Mouse (Mus musculus) stomach, embryonic 16.5 days (tissue): ENCODE measurements around the gene Impdh1. TPM values are rescaled to one million over a fixed set of nuclear protein-coding genes. Genes with fewer than 3 reads are reported as not detected.
"Not testable (repeated sequence)": the region's sequence is repeated elsewhere in the genome, so short reads cannot be mapped to it uniquely, and the experiment has no call there.

Experiments
- ATAC-seq: fragments of 200-750 bp; cut with Nextera tagmentation; 2 replicates; pipeline ENCODE4 v1.8.0; 2017; ENCODE audit warnings: moderate number of reproducible peaks, moderate TSS enrichment; ENCODE audit not compliant: insufficient read depth, low FRiP score
- H3K27ac ChIP-seq: fragments of 300-500 bp; sonication (generic); 2 replicates; pipeline ENCODE4 v1.5.1; 2014; ENCODE audit warnings: low read length
- H3K27me3 ChIP-seq: fragments of 300-500 bp; sonication (generic); 2 replicates; pipeline ENCODE4 v1.6.1; 2014; ENCODE audit warnings: low read length, control low read depth, mixed read lengths; ENCODE audit not compliant: control insufficient read depth, insufficient read depth
- H3K36me3 ChIP-seq: fragments of 300-500 bp; sonication (generic); 2 replicates; pipeline ENCODE4 v1.6.1; 2014; ENCODE audit warnings: low read length; ENCODE audit not compliant: control insufficient read depth, insufficient read depth
- H3K4me1 ChIP-seq: fragments of 300-500 bp; sonication (generic); 2 replicates; pipeline ENCODE4 v1.6.1; 2014; ENCODE audit warnings: low read length, control low read depth, mixed read lengths; ENCODE audit not compliant: control insufficient read depth, insufficient read depth
- H3K4me2 ChIP-seq: fragments of 300-500 bp; sonication (generic); 2 replicates; pipeline ENCODE4 v1.6.1; 2014; ENCODE audit warnings: low read depth, low read length, mixed read lengths
- H3K4me3 ChIP-seq: fragments of 300-500 bp; sonication (generic); replicated peaks from 2 replicates; pipeline ENCODE4 v1.5.1; 2014; ENCODE audit warnings: mild to moderate bottlenecking, low read length
- H3K9ac ChIP-seq: fragments of 300-500 bp; sonication (generic); 2 replicates; pipeline ENCODE4 v1.6.1; 2014; ENCODE audit warnings: low read length
- H3K9me3 ChIP-seq: fragments of 300-500 bp; sonication (generic); replicated peaks from 2 replicates; pipeline ENCODE4 v1.6.1; 2016; ENCODE audit warnings: low read length, control low read depth; ENCODE audit not compliant: control insufficient read depth
- WGBS: fragments of 180-500 bp; shearing (Covaris S2); extraction: QIAGEN DNeasy Blood & Tissue Kit; methylation state at CpG from one replicate; pipeline ENCODE4 v1.1.7; 2014; 5-methylcytosine and 5-hydroxymethylcytosine counted together
- polyA plus RNA-seq: library from polyadenylated mRNA; unstranded; fragments of >200 nt; fragmentation: Nextera tagmentation; extraction: Ambion mirVana; gene quantifications from 2 replicates; pipeline ENCODE4 v1.2.1, GENCODE M21; 2015

The Impdh1 gene
- polyA plus RNA-seq, 1 experiment from 2014 or later, result 43.4 TPM

DNA sequence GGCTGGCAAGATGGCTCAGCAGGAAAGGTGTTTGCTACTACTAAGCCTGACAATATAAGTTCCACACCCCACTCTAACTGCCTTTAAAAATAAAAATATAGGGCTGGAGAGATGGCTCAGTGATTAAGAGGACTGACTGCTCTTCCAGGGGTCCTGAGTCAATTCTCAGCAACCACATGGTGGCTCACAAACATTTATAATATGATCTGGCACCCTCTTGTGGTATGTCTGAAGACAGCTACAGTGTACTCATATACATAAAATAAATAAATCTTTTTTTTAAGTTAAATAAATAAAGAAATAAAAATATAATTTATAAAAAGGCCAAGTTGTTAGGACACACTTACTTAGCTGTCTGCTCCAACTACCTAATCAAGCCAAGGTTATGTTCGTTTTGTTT is 26.1 kb upstream of the Impdh1 start:
- no peak for ATAC-seq
- WGBS, result 72% methylated on average over 1 of the region's 1 CpGs
- H3K27ac ChIP-seq, result no peak overlapping the region
- H3K9ac ChIP-seq, result no peak overlapping the region
- H3K9me3 ChIP-seq, result no peaks in the 10 kb centered on the region
- no peaks in the 10 kb centered on the region for H3K4me1 ChIP-seq
- H3K36me3 ChIP-seq, result no peaks in the 10 kb centered on the region
- no peaks in the 10 kb centered on the region for H3K27me3 ChIP-seq
- no peak overlapping the region for H3K4me2 ChIP-seq
- no peak overlapping the region for H3K4me3 ChIP-seq

DNA sequence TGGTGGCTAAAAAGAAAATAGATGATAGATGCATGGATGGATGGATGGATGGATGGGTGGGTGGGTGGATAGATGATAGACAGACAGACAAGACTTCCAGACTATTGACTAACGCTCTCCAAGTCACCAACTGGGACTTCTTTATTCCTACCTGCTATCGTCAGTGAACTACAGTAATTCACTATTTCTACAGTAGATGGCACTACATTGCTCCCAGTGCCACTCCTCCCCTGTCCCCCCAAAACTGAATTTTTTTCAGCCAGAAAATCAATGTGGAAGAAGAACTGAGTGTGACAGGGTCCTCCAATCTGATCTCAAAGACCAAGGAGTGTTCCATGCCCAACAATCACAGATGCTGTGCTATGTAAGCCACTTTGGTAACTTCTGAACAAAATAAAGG is 25.5 kb upstream of the Impdh1 start:
- no peak for ATAC-seq
- Histone ChIP-seq H3K9ac (no peak overlapping the region), H3K27ac (no peak overlapping the region), H3K27me3 (no peaks in the 10 kb centered on the region), H3K36me3 (no peaks in the 10 kb centered on the region), H3K4me1 (no peaks in the 10 kb centered on the region), H3K9me3 (no peaks in the 10 kb centered on the region), H3K4me3 (no peak overlapping the region), H3K4me2 (no peak overlapping the region)
- 67% methylated on average over 2 of the region's 2 CpGs for WGBS

DNA sequence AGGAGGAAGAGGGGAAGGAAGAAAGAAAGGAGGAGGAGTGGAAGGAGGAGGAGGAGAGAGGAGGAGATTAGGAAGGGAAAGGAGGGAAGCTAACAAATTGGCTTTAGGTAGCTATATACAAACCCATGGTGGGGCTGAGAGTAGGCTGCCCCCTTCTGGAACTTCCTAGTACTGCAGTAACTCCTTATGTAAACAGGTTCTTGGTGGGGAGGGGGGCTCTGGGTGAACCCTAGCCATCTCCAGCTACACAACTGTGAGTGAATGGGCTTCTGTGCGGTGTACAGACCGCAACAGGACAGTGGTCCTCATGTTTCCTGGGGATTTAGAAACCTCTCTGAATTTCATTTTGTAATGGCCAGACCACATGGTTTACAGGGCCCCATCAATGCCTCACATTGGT is 24.6 kb upstream of the Impdh1 start:
- H3K27me3 ChIP-seq, result no peaks in the 10 kb centered on the region
- H3K4me1 ChIP-seq, result no peaks in the 10 kb centered on the region
- H3K9ac ChIP-seq, result no peak overlapping the region
- no peak overlapping the region for H3K4me2 ChIP-seq
- no peaks in the 10 kb centered on the region for H3K9me3 ChIP-seq
- no peak overlapping the region for H3K4me3 ChIP-seq
- 38% methylated on average over 2 of the region's 2 CpGs for WGBS
- no peak overlapping the region for H3K27ac ChIP-seq
- no peaks in the 10 kb centered on the region for H3K36me3 ChIP-seq
- ATAC-seq, result no peak

DNA sequence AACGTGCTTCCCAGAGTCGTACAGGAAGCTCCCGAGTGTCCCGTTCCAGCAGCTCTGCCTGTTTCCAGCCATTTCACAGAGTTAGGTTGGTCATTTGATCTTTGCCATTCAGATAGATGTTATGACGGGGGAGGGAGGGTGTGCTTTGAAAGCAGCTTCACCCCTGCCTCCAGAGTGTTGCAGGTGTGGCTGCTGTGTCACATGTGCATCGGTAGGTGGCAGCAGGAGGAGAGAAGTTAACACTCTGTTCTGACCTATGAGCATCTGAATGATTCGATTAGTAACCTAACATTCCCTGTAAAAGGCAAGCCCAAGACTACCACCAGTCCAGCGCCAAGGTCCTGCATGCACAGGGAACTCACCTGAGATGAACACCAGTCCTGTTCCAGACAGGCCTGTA is 18.1 kb upstream of the Impdh1 start:
- Histone ChIP-seq H3K4me2 (no peak overlapping the region), H3K4me3 (no peak overlapping the region), H3K9ac (no peak overlapping the region), H3K4me1 (no peaks in the 10 kb centered on the region), H3K27ac (no peak overlapping the region), H3K9me3 (no peaks in the 10 kb centered on the region), H3K36me3 (no peaks in the 10 kb centered on the region), H3K27me3 (no peaks in the 10 kb centered on the region)
- no peak for ATAC-seq
- WGBS, result 40% methylated on average over 8 of the region's 8 CpGs

DNA sequence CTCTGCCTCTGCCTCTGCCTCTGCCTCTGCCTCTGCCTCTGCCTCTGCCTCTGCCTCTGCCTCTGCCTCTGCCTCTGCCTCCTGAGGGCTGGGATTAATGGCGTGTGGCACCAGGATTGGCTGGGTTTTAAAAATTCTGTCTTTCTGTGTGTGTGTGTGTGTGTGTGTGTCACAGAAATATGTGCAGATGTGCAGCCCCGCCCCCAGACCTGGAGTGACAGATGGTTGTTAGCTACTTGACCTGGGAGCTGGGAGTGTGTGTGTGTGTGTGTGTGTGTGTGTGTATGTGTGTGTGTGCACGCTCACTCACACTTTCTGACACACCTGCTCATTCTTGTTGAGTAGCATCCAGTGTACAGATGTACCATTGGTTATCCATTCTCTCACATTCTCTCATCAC is 17.5 kb upstream of the Impdh1 start:
- ATAC-seq, result no peak
- Histone ChIP-seq H3K9ac (no peak overlapping the region), H3K9me3 (no peaks in the 10 kb centered on the region), H3K27ac (no peak overlapping the region), H3K4me1 (no peaks in the 10 kb centered on the region), H3K4me3 (no peak overlapping the region), H3K36me3 (no peaks in the 10 kb centered on the region), H3K4me2 (no peak overlapping the region), H3K27me3 (no peaks in the 10 kb centered on the region)
- WGBS, result 71% methylated on average over 3 of the region's 3 CpGs

DNA sequence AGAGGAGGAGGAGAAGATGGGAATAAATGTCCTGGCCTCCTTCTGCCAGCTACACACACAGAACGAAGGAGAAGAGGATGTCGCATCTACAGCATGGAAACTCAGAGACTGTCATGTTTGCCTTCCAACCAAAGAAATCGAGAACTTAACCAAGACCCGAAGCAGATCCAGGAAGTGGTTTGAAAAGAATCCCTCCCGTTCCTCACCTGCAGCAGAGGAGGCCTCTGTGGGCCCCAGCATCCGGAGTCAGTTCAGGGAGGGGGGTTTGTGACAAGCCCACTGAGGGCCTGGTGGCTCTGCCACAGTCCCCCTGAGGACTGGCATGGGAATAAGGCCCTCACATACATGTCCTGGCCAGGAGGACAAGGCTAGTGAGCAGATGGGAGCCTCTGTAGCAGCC is 16.2 kb upstream of the Impdh1 start:
- H3K4me1 ChIP-seq, result no peaks in the 10 kb centered on the region
- no peak overlapping the region for H3K4me3 ChIP-seq
- 61% methylated on average over 6 of the region's 6 CpGs for WGBS
- no peaks in the 10 kb centered on the region for H3K36me3 ChIP-seq
- H3K4me2 ChIP-seq, result no peak overlapping the region
- H3K27me3 ChIP-seq, result no peaks in the 10 kb centered on the region
- no peak overlapping the region for H3K27ac ChIP-seq
- H3K9me3 ChIP-seq, result no peaks in the 10 kb centered on the region
- no peak overlapping the region for H3K9ac ChIP-seq
- no peak for ATAC-seq

DNA sequence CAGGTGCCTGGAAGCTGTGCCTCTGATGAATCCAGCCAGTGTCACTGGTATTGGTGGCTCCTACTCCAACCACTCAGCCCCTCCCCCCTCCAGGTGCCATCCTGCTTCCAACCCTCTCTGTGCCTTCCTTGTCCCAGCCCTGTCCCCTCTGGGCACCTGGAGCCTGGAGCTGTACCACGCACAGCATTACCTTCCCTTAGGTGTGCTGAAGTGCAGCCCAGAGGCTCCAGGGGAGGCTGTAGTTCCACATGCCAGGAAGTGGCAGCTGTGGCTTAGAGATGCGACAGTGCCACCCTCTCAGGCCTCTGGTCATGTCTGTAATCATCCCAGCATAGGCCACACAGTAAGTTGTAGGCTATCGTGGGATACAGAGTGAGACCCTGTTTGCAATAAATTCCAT is 15.6 kb upstream of the Impdh1 start:
- no peaks in the 10 kb centered on the region for H3K36me3 ChIP-seq
- H3K4me1 ChIP-seq, result no peaks in the 10 kb centered on the region
- no peak overlapping the region for H3K27ac ChIP-seq
- ATAC-seq, result no peak; the same call in 1 of the 2 replicates
- H3K27me3 ChIP-seq, result no peaks in the 10 kb centered on the region
- no peaks in the 10 kb centered on the region for H3K9me3 ChIP-seq
- no peak overlapping the region for H3K4me3 ChIP-seq
- no peak overlapping the region for H3K9ac ChIP-seq
- no peak overlapping the region for H3K4me2 ChIP-seq
- WGBS, result 61% methylated on average over 3 of the region's 3 CpGs

DNA sequence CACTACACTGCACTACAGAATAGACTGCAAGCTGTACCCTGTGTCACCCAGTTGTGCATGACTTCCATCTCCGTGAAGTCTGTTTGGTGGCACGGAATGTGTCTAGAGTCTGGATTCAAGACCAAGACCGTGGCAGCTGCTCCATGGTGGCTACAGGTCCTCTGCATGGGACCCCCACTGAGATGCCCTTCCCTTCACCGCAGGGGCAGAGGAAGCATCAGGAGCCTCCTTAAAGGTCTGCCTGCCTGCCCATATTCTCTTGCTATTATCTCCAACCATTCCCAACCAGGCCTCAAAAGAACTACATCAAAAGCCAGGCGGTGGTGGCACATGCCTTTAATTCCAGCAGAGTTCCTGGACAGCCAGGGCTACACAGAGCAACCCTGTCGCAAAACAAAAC is 14.2 kb upstream of the Impdh1 start:
- Histone ChIP-seq H3K9me3 (no peaks in the 10 kb centered on the region), H3K4me3 (no peak overlapping the region), H3K27me3 (no peaks in the 10 kb centered on the region), H3K36me3 (no peaks in the 10 kb centered on the region), H3K9ac (no peak overlapping the region), H3K27ac (no peak overlapping the region), H3K4me2 (no peak overlapping the region), H3K4me1 (no peaks in the 10 kb centered on the region)
- 67% methylated on average over 6 of the region's 6 CpGs for WGBS
- ATAC-seq, result no peak

DNA sequence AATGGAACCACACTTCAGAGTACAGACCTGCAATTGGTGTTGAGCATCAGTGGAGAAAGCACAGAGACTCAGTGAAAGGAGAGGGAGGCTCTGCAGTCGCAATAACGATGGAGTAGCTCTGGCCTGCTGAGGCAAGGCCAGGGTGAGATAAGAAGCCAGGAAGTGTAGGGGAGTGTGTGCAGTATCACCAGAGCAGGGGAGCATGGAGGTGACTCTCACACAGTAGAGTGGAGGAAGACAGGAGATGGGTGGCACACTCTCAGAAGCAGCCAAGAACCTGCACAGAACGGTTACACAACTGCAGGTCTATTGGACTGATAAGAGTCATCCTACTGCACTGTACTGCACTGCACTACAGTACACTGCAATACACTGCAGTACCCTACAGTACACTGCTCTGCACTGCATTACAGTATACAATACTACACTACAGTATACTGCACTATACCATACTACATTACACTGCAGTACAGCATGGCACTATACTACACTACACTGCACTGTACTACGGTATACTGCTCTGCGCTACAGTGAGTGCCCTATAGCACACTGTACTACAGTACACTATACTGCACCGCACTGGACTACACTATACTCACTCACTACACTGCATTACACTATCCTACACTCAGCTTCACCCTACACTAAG is 13.2 kb upstream of the Impdh1 start:
- ATAC-seq, result no peak; the same call in 1 of the 2 replicates
- no peaks in the 10 kb centered on the region for H3K27me3 ChIP-seq
- H3K27ac ChIP-seq, result no peak overlapping the region
- no peaks in the 10 kb centered on the region for H3K36me3 ChIP-seq
- 76% methylated on average over 6 of the region's 6 CpGs for WGBS
- no peak overlapping the region for H3K4me3 ChIP-seq
- H3K9me3 ChIP-seq, result no peaks in the 10 kb centered on the region
- no peak overlapping the region for H3K9ac ChIP-seq
- no peak overlapping the region for H3K4me2 ChIP-seq
- no peaks in the 10 kb centered on the region for H3K4me1 ChIP-seq

DNA sequence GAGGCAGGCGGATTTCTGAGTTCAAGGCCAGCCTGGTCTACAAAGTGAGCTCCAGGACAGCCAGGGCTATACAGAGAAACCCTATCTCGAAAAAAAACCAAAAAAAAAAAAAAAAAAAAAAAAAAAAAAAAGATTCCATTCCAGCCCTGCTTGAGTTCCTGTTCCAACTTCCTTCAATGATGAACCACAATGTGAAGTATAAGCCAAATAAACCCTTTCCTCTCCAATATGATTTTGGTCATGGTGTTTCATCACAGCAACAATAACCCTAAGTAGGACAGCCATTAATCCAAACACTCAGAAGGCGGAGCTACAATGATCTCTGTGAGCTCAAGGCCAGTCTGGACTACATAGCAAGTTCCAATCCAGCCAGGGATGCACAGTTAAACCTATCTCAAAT is 1.6 kb upstream of the Impdh1 start:
- not testable (repeated sequence) for ATAC-seq

More for the DNA sequence above, 1.6 kb upstream of the Impdh1 start:
- peaks cover 23% of the 10 kb centered on the region for H3K4me1 ChIP-seq
- not testable (repeated sequence) for H3K9ac ChIP-seq, H3K4me2 ChIP-seq, H3K4me3 ChIP-seq, H3K27ac ChIP-seq, H3K9me3 ChIP-seq, H3K36me3 ChIP-seq
- 79% methylated on average over 3 of the region's 3 CpGs for whole genome bisulfite sequencing
- H3K27me3 ChIP-seq, result peaks cover 17% of the 10 kb centered on the region
